Comparison of ENCODE assay signal across 8 mouse cellular contexts in genomic region chr6:50456706-50457105, GRCm38 (mm10). TPM values are rescaled to one million over a fixed set of nuclear protein-coding genes. Genes with fewer than 3 reads are reported as not detected.
DNase-seq lines count a peak whose midpoint lies in the region; ATAC-seq and TF ChIP-seq lines count a peak whose summit lies in the region.

No protein-coding gene starts in this region.

- no peaks in the 10 kb centered on the region for H3K36me3 ChIP-seq in kidney, embryonic 14.5 days (ENCODE audit: control insufficient read depth, insufficient read depth, low read length)
- H3K36me3 ChIP-seq in kidney, adult 2 months (ENCODE audit: control insufficient read depth, insufficient read depth, low read length) = no peaks in the 10 kb centered on the region
- H3K36me3 ChIP-seq in hindbrain, embryonic 15.5 days = no peaks in the 10 kb centered on the region
- no peaks in the 10 kb centered on the region for H3K36me3 ChIP-seq in midbrain, embryonic 16.5 days (ENCODE audit: control insufficient read depth, insufficient read depth, low read length)

- peaks cover 27% of the 10 kb centered on the region; the same call in 1 of the 2 replicates for H3K4me1 ChIP-seq in kidney, embryonic 14.5 days (ENCODE audit: control insufficient read depth, insufficient read depth, low read length)
- H3K4me1 ChIP-seq in kidney, adult 2 months (ENCODE audit: control insufficient read depth, insufficient read depth, low read length) = peaks cover 36% of the 10 kb centered on the region; the same call in 1 of the 2 replicates
- peaks cover 5% of the 10 kb centered on the region; the same call in 1 of the 2 replicates for H3K4me1 ChIP-seq in cerebellum, adult 2 months (ENCODE audit: control insufficient read depth, insufficient read depth, low read length)
- H3K4me1 ChIP-seq in hindbrain, embryonic 15.5 days (replicated peaks) = peaks cover 21% of the 10 kb centered on the region
- H3K4me1 ChIP-seq in midbrain, embryonic 16.5 days (ENCODE audit: control insufficient read depth, insufficient read depth, low read length) = peaks cover 14% of the 10 kb centered on the region

- WGBS in kidney, embryonic 14.5 days = 66% methylated on average over 14 of the region's 14 CpGs
- WGBS in kidney, adult 2 months = 72% methylated on average over 14 of the region's 14 CpGs
- WGBS in cerebellum, adult 2 months = 12% methylated on average over 14 of the region's 14 CpGs
- 51% methylated on average over 14 of the region's 14 CpGs for WGBS in hindbrain, embryonic 15.5 days
- 55% methylated on average over 14 of the region's 14 CpGs for WGBS in midbrain, embryonic 16.5 days

- no peak overlapping the region for H3K27ac ChIP-seq in kidney, embryonic 14.5 days (ENCODE audit: low read depth, low read length)
- no peak overlapping the region for H3K27ac ChIP-seq in kidney, adult 2 months (ENCODE audit: insufficient read depth, low read depth, low read length)
- no peak overlapping the region for H3K27ac ChIP-seq in cerebellum, adult 2 months (ENCODE audit: insufficient read depth, low read length)
- H3K27ac ChIP-seq in hindbrain, embryonic 15.5 days (replicated peaks) = no peak overlapping the region
- no peak overlapping the region for H3K27ac ChIP-seq in midbrain, embryonic 16.5 days (ENCODE audit: low read length)

- H3K4me2 ChIP-seq in kidney, embryonic 14.5 days (replicated peaks; ENCODE audit: low read depth, low read length) = peak overlapping the region; percentile 97; the same call in 1 of the 2 replicates
- H3K4me2 ChIP-seq in hindbrain, embryonic 15.5 days = peak overlapping the region; percentile 91
- H3K4me2 ChIP-seq in midbrain, embryonic 16.5 days (ENCODE audit: low read length) = peak overlapping the region; percentile 93

- no peak for TF ChIP-seq CTCF in kidney, adult 2 months (conservative IDR thresholded peaks at IDR 0.05; ENCODE audit: insufficient read depth, insufficient read length, low read depth, low read length)
- TF ChIP-seq CTCF in cerebellum, adult 2 months (IDR thresholded peaks at IDR 0.05; ENCODE audit: borderline replicate concordance, insufficient read depth, low read depth, low read length) = no peak

- H3K27me3 ChIP-seq in kidney, embryonic 14.5 days (ENCODE audit: control insufficient read depth, insufficient read depth, low read length) = no peaks in the 10 kb centered on the region
- no peaks in the 10 kb centered on the region for H3K27me3 ChIP-seq in kidney, adult 2 months (replicated peaks; ENCODE audit: control insufficient read depth, insufficient read depth, low read length)
- H3K27me3 ChIP-seq in cerebellum, adult 2 months (ENCODE audit: control insufficient read depth, insufficient read depth, low read length) = no peaks in the 10 kb centered on the region
- H3K27me3 ChIP-seq in hindbrain, embryonic 15.5 days = no peaks in the 10 kb centered on the region
- H3K27me3 ChIP-seq in midbrain, embryonic 16.5 days (ENCODE audit: control insufficient read depth, insufficient read depth, low read depth, low read length) = peaks cover 2% of the 10 kb centered on the region; the same call in 1 of the 2 replicates

- TF ChIP-seq POLR2A in kidney, adult 2 months (IDR thresholded peaks at IDR 0.05; ENCODE audit: low read depth, low read length) = no peak
- no peak for TF ChIP-seq POLR2A in cerebellum, adult 2 months (IDR thresholded peaks at IDR 0.05; ENCODE audit: borderline replicate concordance, insufficient read depth, low read length)

- no peak for DNase-seq in kidney, adult 2 months
- DNase-seq in cerebellum, adult 2 months = peak; percentile 40 to 51
- no peak for DNase-seq in left cerebral cortex, adult 8-10 months (ENCODE audit: low spot score in 2 of 2)
- DNase-seq in layer of hippocampus, postnatal 10 days (ENCODE audit: low spot score in 2 of 2) = no peak
- no peak for DNase-seq in kidney, adult 11 months

- H3K9ac ChIP-seq in kidney, embryonic 14.5 days (ENCODE audit: low read depth, low read length) = no peak overlapping the region
- no peak overlapping the region for H3K9ac ChIP-seq in hindbrain, embryonic 15.5 days
- H3K9ac ChIP-seq in midbrain, embryonic 16.5 days (ENCODE audit: low read depth, low read length) = no peak overlapping the region

- H3K9me3 ChIP-seq in kidney, embryonic 14.5 days (ENCODE audit: control insufficient read depth, low read length) = no peaks in the 10 kb centered on the region
- H3K9me3 ChIP-seq in hindbrain, embryonic 15.5 days = no peaks in the 10 kb centered on the region
- H3K9me3 ChIP-seq in midbrain, embryonic 16.5 days (replicated peaks; ENCODE audit: control insufficient read depth, low read length, poor library complexity, severe bottlenecking) = no peaks in the 10 kb centered on the region

- ATAC-seq in kidney, embryonic 14.5 days (ENCODE audit: low FRiP score, low TSS enrichment) = no peak
- ATAC-seq in hindbrain, embryonic 15.5 days (ENCODE audit: low FRiP score, low read depth) = no peak
- ATAC-seq in midbrain, embryonic 16.5 days = no peak

- peak overlapping the region; percentile 77; the same call in 1 of the 2 replicates for H3K4me3 ChIP-seq in kidney, embryonic 14.5 days (ENCODE audit: low read length)
- H3K4me3 ChIP-seq in kidney, adult 2 months (ENCODE audit: insufficient read depth, low read depth, low read length) = no peak overlapping the region
- H3K4me3 ChIP-seq in cerebellum, adult 2 months (replicated peaks; ENCODE audit: insufficient read depth, low read depth, low read length) = peak overlapping the region; percentile 34
- H3K4me3 ChIP-seq in hindbrain, embryonic 15.5 days = peak overlapping the region; percentile 75
- H3K4me3 ChIP-seq in midbrain, embryonic 16.5 days (ENCODE audit: low read depth, low read length) = peak overlapping the region; percentile 61

RNA-seq across cellular contexts. Expression of gene Osbpl3, which starts 0.7 kb away (rescaled TPM):
- 11.4 and 17.0 TPM in 2 replicates for polyA plus RNA-seq in kidney, embryonic 14.5 days (2014; fragmentation: Nextera tagmentation; extraction: Ambion mirVana)
- 33.0 and 36.1 TPM in 2 replicates for polyA plus RNA-seq in kidney, adult 2 months (2012; rRNA removed)
- polyA plus RNA-seq in cerebellum, adult 2 months (2012; rRNA removed) = 9.6 and 11.4 TPM in 2 replicates
- polyA plus RNA-seq in hindbrain, embryonic 15.5 days (2015; fragmentation: Nextera tagmentation; extraction: Ambion mirVana) = 4.1 and 4.9 TPM in 2 replicates
- polyA plus RNA-seq in midbrain, embryonic 16.5 days (2015; fragmentation: Nextera tagmentation; extraction: Ambion mirVana) = 6.0 and 7.2 TPM in 2 replicates
- 10 to 100 TPM; 31.7 to 34.6 (median 33.9) TPM for total RNA-seq in left cerebral cortex, adult 8-10 months (2022)
- 10 to 100 TPM; 18.3 to 25.0 TPM for total RNA-seq in layer of hippocampus, postnatal 10 days (2021)

Comparison
In these comparisons a context has a peak if more than half of its experiments do, and no peak if none do; other contexts are left out.
1. DNase-seq: peak in cerebellum, adult 2 months (2 of 2); none in kidney, adult 2 months (single experiment), left cerebral cortex, adult 8-10 months (0 of 2), layer of hippocampus, postnatal 10 days (0 of 2) and kidney, adult 11 months (single experiment).
2. Peak in every context shown above with its lines, with median percentiles within 50 percentile points of each other: H3K4me2 ChIP-seq.